In genomic region chr17:71579176-71579705, GRCm38 (mm10) we compare ENCODE assay signal across 12 mouse cellular contexts. TPM values are rescaled to one million over a fixed set of nuclear protein-coding genes. Genes with fewer than 3 reads are reported as not detected.
"Had no signal": no experiment of that assay in that cellular context is flagged by ENCODE, and none has a peak within 500 bp of the region (broad histone marks: within the 10 kb centered on the region; RNA-seq: fewer than 3 reads in every experiment).

No protein-coding gene starts in this region.

- ATAC-seq: liver, embryonic 12.5 days; midbrain, embryonic 13.5 days; midbrain, embryonic 16.5 days had no signal

- DNase-seq: kidney, adult 18-20 months; kidney, postnatal 25 days; layer of hippocampus, adult 9-11 months; liver; lung, adult 18-20 months; lung, postnatal 10 days; lung, postnatal 4 days; thymus, postnatal 25 days had no signal

RNA-seq across cellular contexts. Expression of gene Spdya, which starts 27.4 kb away (rescaled TPM):
- total RNA-seq: megakaryocyte, adult 5-6 weeks had no signal
